Mouse (Mus musculus) spleen, adult 2 months (tissue): ENCODE results near the gene Tank.

Experiments
- CTCF ChIP-seq: fragments of 200-500 bp; IDR thresholded peaks from 2 replicates; pipeline ENCODE4 v1.5.1; 2011; ENCODE audit warnings: mild to moderate bottlenecking, inconsistent platforms; ENCODE audit not compliant: insufficient read depth, insufficient read length, insufficient replicate concordance; ENCODE audit errors: extremely low read depth
- POLR2A ChIP-seq: fragments of 200-500 bp; IDR thresholded peaks from 2 replicates; pipeline ENCODE4 v1.6.1; 2011; ENCODE audit warnings: low read depth, low read length, inconsistent platforms

- TF ChIP-seq POLR2A (no peak), CTCF (no peak)
Measured at GRCm38 (mm10) chr2:61651206-61651605, 72.8 kb downstream of the Tank start.
